Mouse (Mus musculus) heart, postnatal 0 days (tissue): Measurements from ENCODE around the gene Alpk1. TPM values are rescaled to one million over a fixed set of nuclear protein-coding genes. Genes with fewer than 3 reads are reported as not detected.
A peak's percentile ranks its signal among the peaks of the same experiment; 100 is the strongest.

Experiments
- ATAC-seq: fragments of 200-750 bp; cut with Nextera tagmentation; 2 replicates; pipeline ENCODE4 v1.8.0; 2017; ENCODE audit warnings: low read depth, moderate number of reproducible peaks, moderate library complexity; ENCODE audit not compliant: insufficient read depth
- DNase-seq: peaks from one replicate; pipeline ENCODE4 v3.0.0-alpha.2; 2016; ENCODE audit warnings: low spot score
- H3K27ac ChIP-seq: fragments of 300-500 bp; sonication (generic); 2 replicates; pipeline ENCODE4 v1.5.1; 2014; ENCODE audit warnings: low read depth, mild to moderate bottlenecking
- H3K27me3 ChIP-seq: fragments of 300-500 bp; sonication (generic); 2 replicates; pipeline ENCODE4 v1.6.1; 2014; ENCODE audit warnings: low read length, mixed read lengths; ENCODE audit not compliant: control insufficient read depth, insufficient read depth
- H3K36me3 ChIP-seq: fragments of 300-500 bp; sonication (generic); replicated peaks from 2 replicates; pipeline ENCODE4 v1.6.1; 2014; ENCODE audit warnings: low read length, mixed read lengths; ENCODE audit not compliant: control insufficient read depth, insufficient read depth
- H3K4me1 ChIP-seq: fragments of 300-500 bp; sonication (generic); 2 replicates; pipeline ENCODE4 v1.6.1; 2014; ENCODE audit warnings: antibody characterized with exemption; ENCODE audit not compliant: control insufficient read depth, insufficient read depth
- H3K4me2 ChIP-seq: fragments of 300-500 bp; sonication (generic); 2 replicates; pipeline ENCODE4 v1.6.1; 2014; ENCODE audit warnings: low read depth, mild to moderate bottlenecking, low read length, moderate library complexity
- H3K4me3 ChIP-seq: fragments of 300-500 bp; sonication (generic); 2 replicates; pipeline ENCODE4 v1.5.1; 2014; ENCODE audit warnings: low read depth, low read length
- H3K9ac ChIP-seq: fragments of 300-500 bp; sonication (generic); replicated peaks from 2 replicates; pipeline ENCODE4 v1.6.1; 2014; ENCODE audit warnings: low read depth, low read length, mixed read lengths
- H3K9me3 ChIP-seq: fragments of 300-500 bp; sonication (generic); replicated peaks from 2 replicates; pipeline ENCODE4 v1.6.1; 2016; ENCODE audit warnings: low read length; ENCODE audit not compliant: control insufficient read depth
- CTCF ChIP-seq: IDR thresholded peaks from 2 replicates; pipeline ENCODE4 v1.5.1; 2016; ENCODE audit warnings: antibody characterized with exemption, control low read depth, low read depth
- EP300 ChIP-seq: IDR thresholded peaks from 2 replicates; pipeline ENCODE4 v1.6.1; 2016; ENCODE audit warnings: antibody characterized with exemption, low read depth
- WGBS: fragments of 180-500 bp; shearing (Covaris S2); extraction: QIAGEN DNeasy Blood & Tissue Kit; methylation state at CpG from one replicate; pipeline ENCODE4 v1.1.7; 2014; 5-methylcytosine and 5-hydroxymethylcytosine counted together
- polyA plus RNA-seq: library from polyadenylated mRNA; unstranded; fragments of >200 nt; fragmentation: Nextera tagmentation; extraction: Ambion mirVana; gene quantifications from 2 replicates; pipeline ENCODE4 v1.2.1, GENCODE M21; 2015
- total RNA-seq: library from RNA; depleted of rRNA; stranded (reverse); fragments of >200 nt; gene quantifications from 2 replicates; pipeline ENCODE4 v1.2.3, GENCODE M21; 2014; ENCODE audit warnings: low replicate concordance

The Alpk1 gene
- total and polyA plus RNA-seq, 2 experiments from 2014 or later = 0.55 to 1.2 TPM

DNA sequence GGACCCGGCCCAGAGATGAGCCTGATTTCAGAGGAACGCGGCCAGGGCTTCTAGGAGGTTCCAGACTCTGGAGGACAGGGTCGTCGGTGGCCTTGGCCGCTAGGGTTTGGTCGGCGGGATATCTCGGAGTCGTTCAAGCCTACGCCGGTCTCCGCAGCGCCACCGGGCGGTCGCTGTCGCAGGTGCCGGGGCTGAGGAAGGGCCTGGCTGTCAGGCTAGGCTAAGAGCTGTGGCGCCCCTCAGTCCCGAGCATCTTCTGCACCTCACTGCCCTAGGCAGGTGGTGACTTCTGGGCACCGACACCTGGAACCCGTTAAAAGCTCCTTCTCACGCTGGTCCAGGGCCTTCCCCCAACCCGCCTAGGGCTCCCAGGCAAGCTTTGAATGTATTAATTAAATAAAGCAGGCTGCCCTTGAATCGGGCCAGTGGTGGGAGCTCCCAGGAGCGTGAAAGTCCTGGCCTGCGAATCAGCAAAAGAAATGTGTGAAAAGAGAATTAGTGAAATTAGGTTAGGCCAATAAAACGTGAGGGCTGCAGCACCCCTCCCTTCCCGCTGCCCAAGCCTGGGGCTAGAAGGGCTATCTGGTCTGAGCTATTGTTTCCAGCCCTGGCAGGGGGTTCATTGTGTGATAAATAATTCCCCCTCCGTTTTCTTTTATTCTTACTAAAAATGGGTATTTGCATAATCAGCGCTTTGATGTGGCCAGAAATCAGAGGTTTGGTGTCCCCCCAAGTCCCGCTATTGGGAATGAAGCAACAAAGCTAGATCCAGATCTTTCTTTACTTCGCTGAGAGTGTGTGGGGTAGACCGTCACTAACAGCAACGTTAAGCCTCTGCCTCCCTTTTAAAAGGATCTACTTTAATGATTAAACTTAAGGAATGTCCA is 140.2 kb downstream of the Alpk1 start:
- no peak overlapping the region for H3K27ac ChIP-seq
- H3K4me1 ChIP-seq = no peaks in the 10 kb centered on the region
- no peaks in the 10 kb centered on the region for H3K36me3 ChIP-seq
- H3K9me3 ChIP-seq = no peaks in the 10 kb centered on the region
- no peak overlapping the region for H3K4me2 ChIP-seq
- TF ChIP-seq EP300 (no peak), CTCF (peak; percentile 33; the same call in 1 of the 2 replicates)
- WGBS = 4% methylated on average over 36 of the region's 36 CpGs
- peaks cover 96% of the 10 kb centered on the region for H3K27me3 ChIP-seq
- H3K9ac ChIP-seq = no peak overlapping the region
- ATAC-seq (peak; percentile 39; the same call in 1 of the 2 replicates), DNase-seq (no peak)
- H3K4me3 ChIP-seq = no peak overlapping the region; the same call in 1 of the 2 replicates

DNA sequence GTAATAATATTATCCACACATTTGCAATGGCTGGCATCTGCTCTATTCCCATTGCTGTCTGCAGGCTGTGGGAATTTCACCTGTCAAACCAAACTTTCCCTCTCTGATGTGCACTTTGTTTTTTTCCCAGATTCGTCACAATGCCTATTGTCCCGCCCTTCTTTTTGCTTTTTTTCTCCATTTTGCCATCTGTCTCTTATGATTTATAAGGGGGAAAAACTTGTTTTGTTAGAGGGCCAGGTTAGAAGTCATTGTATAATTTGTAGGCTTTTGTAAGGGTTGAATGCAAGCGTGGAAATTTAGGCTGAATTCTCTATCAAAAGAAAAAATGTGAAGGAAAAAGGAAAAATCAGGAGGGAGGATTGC is 145.4 kb downstream of the Alpk1 start:
- WGBS = 12% methylated on average over 3 of the region's 3 CpGs

DNA sequence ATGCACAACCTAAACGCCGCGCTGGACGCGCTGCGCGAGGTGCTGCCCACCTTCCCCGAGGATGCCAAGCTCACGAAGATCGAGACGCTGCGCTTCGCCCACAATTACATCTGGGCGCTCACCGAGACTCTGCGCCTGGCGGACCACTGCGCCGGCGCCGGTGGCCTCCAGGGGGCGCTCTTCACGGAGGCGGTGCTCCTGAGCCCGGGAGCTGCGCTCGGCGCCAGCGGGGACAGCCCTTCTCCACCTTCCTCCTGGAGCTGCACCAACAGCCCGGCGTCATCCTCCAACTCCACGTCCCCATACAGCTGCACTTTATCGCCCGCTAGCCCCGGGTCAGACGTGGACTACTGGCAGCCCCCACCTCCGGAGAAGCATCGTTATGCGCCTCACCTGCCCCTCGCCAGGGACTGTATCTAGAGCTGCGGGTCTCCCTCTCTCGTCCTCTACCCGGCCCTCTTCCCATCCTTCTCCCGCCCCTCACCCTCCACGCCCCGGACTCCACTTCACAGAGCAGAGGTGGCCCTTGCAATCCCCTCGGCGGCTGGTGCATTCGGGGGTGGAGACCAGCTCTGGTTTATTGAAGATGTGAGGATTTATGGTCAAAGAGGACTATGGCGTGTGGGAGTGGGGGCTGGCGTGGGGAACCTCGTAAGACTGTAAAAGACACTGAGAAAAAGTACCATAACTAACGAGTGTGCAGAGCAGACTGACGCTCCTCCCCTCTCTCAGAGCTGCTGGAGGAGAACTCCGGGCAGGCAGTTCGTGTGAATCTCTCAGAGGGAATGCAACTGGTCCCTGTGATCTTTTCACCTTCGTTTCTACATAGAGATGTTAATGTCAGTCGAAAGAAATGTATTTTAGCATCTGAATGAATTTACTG is 146.0 kb downstream of the Alpk1 start:
- Histone ChIP-seq H3K4me3 (peak overlapping the region; percentile 50), H3K4me1 (peaks cover 12% of the 10 kb centered on the region; the same call in 1 of the 2 replicates), H3K4me2 (peak overlapping the region; percentile 77), H3K9ac (no peak overlapping the region), H3K9me3 (no peaks in the 10 kb centered on the region), H3K36me3 (no peaks in the 10 kb centered on the region), H3K27ac (no peak overlapping the region), H3K27me3 (peaks cover 96% of the 10 kb centered on the region)
- TF ChIP-seq CTCF (peak; percentile 85), EP300 (no peak)
- WGBS = 2% methylated on average over 57 of the region's 58 CpGs
- peak; percentile 87 for ATAC-seq
- no peak for DNase-seq

More for the DNA sequence above, 145.4 kb downstream of the Alpk1 start:
- Histone ChIP-seq H3K4me2 (no peak overlapping the region), H3K4me3 (no peak overlapping the region), H3K4me1 (peaks cover 12% of the 10 kb centered on the region; the same call in 1 of the 2 replicates), H3K36me3 (no peaks in the 10 kb centered on the region), H3K9ac (no peak overlapping the region), H3K27ac (no peak overlapping the region), H3K27me3 (peaks cover 97% of the 10 kb centered on the region), H3K9me3 (no peaks in the 10 kb centered on the region)
- no peak for DNase-seq
- TF ChIP-seq CTCF (no peak), EP300 (no peak)
- ATAC-seq = no peak

GRCm38 (mm10) chr3:127633080-127634032 is 147.0 kb downstream of the Alpk1 start, which contains the start of gene Neurog2:
TSS of gene Neurog2 (plus strand) at chr3:127633135.
- DNase-seq (no peak), ATAC-seq (0 out of 2 replicates have a peak, but pooled peaks have one; percentile 10)
- peak within 1 kb of the TSS; percentile 50 for H3K4me3 ChIP-seq
- H3K4me1 ChIP-seq = peaks cover 12% of the 10 kb centered on the region; the same call in 1 of the 2 replicates
- H3K9ac ChIP-seq = no peak within 1 kb of the TSS
- H3K27me3 ChIP-seq = peaks cover 95% of the 10 kb centered on the region
- H3K9me3 ChIP-seq = no peaks in the 10 kb centered on the region
- H3K27ac ChIP-seq = no peak within 1 kb of the TSS
- no peaks in the 10 kb centered on the region for H3K36me3 ChIP-seq
- TF ChIP-seq CTCF (no peak), EP300 (no peak)
- under 1% methylated on average over 81 of the region's 92 CpGs for WGBS
- H3K4me2 ChIP-seq = peak within 1 kb of the TSS; percentile 77
